Mouse (Mus musculus) stomach, postnatal 0 days (tissue): ENCODE results near the gene Nkx1-2. TPM values are rescaled to one million over a fixed set of nuclear protein-coding genes. Genes with fewer than 3 reads are reported as not detected.

Experiments used
- ATAC-seq: fragments of 200-750 bp; cut with Nextera tagmentation; 2 replicates; pipeline ENCODE4 v1.8.0; 2017; ENCODE audit not compliant: low FRiP score, low TSS enrichment
- DNase-seq: peaks from one replicate; pipeline ENCODE4 v3.0.0-alpha.2; 2016; ENCODE audit warnings: low spot score
- H3K27ac ChIP-seq: fragments of 300-500 bp; sonication (generic); replicated peaks from 2 replicates; pipeline ENCODE4 v1.5.1; 2014; ENCODE audit warnings: mild to moderate bottlenecking, control low read depth
- H3K27me3 ChIP-seq: fragments of 300-500 bp; sonication (generic); 2 replicates; pipeline ENCODE4 v1.6.1; 2014; ENCODE audit warnings: low read length; ENCODE audit not compliant: control insufficient read depth, insufficient read depth
- H3K36me3 ChIP-seq: fragments of 300-500 bp; sonication (generic); 2 replicates; pipeline ENCODE4 v1.6.1; 2014; ENCODE audit warnings: low read length, mixed read lengths; ENCODE audit not compliant: control insufficient read depth, insufficient read depth
- H3K4me1 ChIP-seq: fragments of 300-500 bp; sonication (generic); replicated peaks from 2 replicates; pipeline ENCODE4 v1.6.1; 2014; ENCODE audit warnings: antibody characterized with exemption; ENCODE audit not compliant: control insufficient read depth, insufficient read depth
- H3K4me2 ChIP-seq: fragments of 300-500 bp; sonication (generic); replicated peaks from 2 replicates; pipeline ENCODE4 v1.6.1; 2014; ENCODE audit warnings: low read depth, mild to moderate bottlenecking, control low read depth, moderate library complexity
- H3K4me3 ChIP-seq: fragments of 300-500 bp; sonication (generic); 2 replicates; pipeline ENCODE4 v1.5.1; 2014; ENCODE audit warnings: low read depth, low read length, control low read depth
- H3K9ac ChIP-seq: fragments of 300-500 bp; sonication (generic); 2 replicates; pipeline ENCODE4 v1.6.1; 2014; ENCODE audit warnings: mild to moderate bottlenecking, low read length, control low read depth, mixed read lengths
- H3K9me3 ChIP-seq: fragments of 300-500 bp; sonication (generic); 2 replicates; pipeline ENCODE4 v1.6.1; 2016; ENCODE audit warnings: low read length; ENCODE audit not compliant: control insufficient read depth
- CTCF ChIP-seq: IDR thresholded peaks from 2 replicates; pipeline ENCODE4 v1.5.1; 2016; ENCODE audit warnings: antibody characterized with exemption, low read depth, mild to moderate bottlenecking, moderate library complexity
- EP300 ChIP-seq: optimal IDR thresholded peaks from 2 replicates; pipeline ENCODE3; 2016; ENCODE audit warnings: antibody characterized with exemption
- WGBS: fragments of 180-500 bp; shearing (Covaris S2); extraction: QIAGEN DNeasy Blood & Tissue Kit; methylation state at CpG from one replicate; pipeline ENCODE4 v1.1.7; 2014; 5-methylcytosine and 5-hydroxymethylcytosine counted together
- polyA plus RNA-seq: library from polyadenylated mRNA; unstranded; fragments of >200 nt; fragmentation: Nextera tagmentation; extraction: Ambion mirVana; gene quantifications from 2 replicates; pipeline ENCODE4 v1.2.1, GENCODE M21; 2015

Gene Nkx1-2
- polyA plus RNA-seq, 1 experiment from 2014 or later, result not detected

DNA sequence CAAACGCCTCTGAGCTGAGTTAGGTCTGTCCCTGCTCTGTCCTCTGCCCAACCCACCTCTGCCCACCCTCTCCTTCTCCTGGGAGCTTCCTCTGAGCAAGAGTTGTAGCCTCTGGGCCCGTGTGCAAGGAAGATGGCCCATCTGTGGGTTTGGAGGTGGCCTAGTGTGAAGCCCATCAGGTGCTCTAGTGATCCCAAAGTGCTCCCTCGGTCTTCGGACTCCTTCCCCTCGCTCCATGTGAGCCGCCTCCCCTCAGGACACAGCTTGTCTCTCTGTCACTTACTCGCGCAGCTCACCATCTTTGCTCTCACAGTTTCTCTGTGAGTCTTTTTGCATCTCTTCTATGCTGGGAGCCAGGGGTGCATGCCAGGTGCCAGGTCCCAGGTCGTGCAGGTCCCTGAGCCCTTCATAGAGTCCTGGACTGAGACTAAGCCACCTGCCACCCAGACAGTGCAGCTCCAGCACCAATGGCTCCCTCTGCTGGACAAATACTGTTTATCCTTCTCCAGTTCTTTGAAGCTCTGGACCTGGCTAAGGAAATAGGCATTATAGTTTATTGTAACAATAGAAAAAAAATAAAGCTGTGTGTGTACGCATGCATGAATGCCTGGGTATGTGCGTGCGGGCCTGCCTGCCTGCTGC lies 39.1 kb upstream of the Nkx1-2 start:
- H3K27me3 ChIP-seq, result no peaks in the 10 kb centered on the region
- no peaks in the 10 kb centered on the region for H3K36me3 ChIP-seq
- DNase-seq (peak; percentile 41), ATAC-seq (peak; percentile 75)
- H3K4me1 ChIP-seq, result no peaks in the 10 kb centered on the region
- 58% methylated on average over 12 of the region's 12 CpGs for WGBS
- H3K9me3 ChIP-seq, result no peaks in the 10 kb centered on the region
- no peak for TF ChIP-seq EP300
- peak; percentile 90 for TF ChIP-seq CTCF
- no peak overlapping the region for H3K9ac ChIP-seq
- H3K4me2 ChIP-seq, result no peak overlapping the region
- no peak overlapping the region for H3K4me3 ChIP-seq
- H3K27ac ChIP-seq, result no peak overlapping the region

DNA sequence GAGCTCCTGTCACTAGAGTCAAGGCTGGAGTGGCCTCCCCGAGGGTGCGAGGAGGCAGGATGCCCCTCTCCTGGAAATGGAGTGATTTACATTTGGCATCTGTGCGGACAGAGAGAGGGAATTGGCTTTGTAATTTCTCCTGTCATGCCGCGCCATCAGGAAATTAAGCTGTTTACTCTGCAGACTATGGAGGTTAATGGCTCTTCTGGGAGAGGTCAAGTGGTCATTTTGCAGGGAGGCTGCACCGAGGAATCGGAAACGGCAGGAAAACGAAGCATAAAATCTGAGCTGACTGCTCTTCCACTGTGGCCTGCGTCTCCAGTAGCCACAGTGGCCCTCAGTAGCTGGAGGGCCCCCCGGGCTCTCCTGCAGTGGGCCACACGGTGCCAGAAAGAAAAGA lies 37.9 kb upstream of the Nkx1-2 start:
- WGBS, result 42% methylated on average over 12 of the region's 12 CpGs
- H3K9ac ChIP-seq, result 0 out of 2 replicates have a peak overlapping the region, but pooled peaks have one; percentile 13
- H3K4me3 ChIP-seq, result no peak overlapping the region
- H3K4me2 ChIP-seq, result no peak overlapping the region
- ATAC-seq, result no peak
- H3K36me3 ChIP-seq, result no peaks in the 10 kb centered on the region
- no peak overlapping the region for H3K27ac ChIP-seq
- DNase-seq, result no peak
- no peaks in the 10 kb centered on the region for H3K9me3 ChIP-seq
- no peaks in the 10 kb centered on the region for H3K27me3 ChIP-seq
- TF ChIP-seq EP300, result no peak
- no peak for TF ChIP-seq CTCF
- H3K4me1 ChIP-seq, result no peaks in the 10 kb centered on the region

DNA sequence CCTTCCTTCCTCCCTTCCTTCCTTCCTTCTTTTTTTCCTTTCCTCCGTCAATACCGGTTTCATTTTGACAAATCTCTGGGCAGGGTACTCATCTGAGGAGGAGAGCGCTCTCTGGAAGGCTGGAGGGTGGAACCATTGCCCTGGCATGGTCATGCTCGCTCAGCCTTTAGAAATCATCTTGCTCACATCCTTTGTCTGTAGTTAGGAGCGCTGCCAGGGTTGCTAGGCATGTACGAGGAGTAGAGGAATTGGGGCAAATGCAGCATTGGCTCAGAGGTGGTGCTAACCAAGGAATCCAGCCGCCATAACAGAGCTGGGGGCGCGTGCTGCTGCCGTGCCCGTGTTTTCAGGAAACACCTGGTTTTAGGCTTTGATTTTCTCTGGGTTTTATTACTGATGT lies 31.9 kb upstream of the Nkx1-2 start:
- no peak for ATAC-seq

DNA sequence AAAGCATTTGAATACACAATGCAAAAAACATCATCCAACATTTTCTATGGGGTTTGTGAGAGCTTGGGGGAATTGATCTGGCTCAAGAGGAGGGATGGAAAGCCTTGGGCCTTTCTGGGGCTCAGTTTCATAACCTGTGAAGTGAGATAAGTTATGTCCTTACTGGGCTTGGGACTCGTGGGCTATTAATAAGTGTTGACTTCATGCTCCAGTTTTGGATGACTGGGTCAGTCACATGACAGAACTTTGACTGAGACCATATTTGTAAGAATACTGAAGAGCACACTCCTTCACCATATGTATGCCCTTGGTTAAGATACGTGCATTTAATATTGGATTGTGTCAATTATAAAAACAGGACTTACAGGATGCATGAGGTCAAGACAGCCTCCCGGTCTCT lies 28.0 kb upstream of the Nkx1-2 start:
- Histone ChIP-seq H3K27me3 (no peaks in the 10 kb centered on the region), H3K27ac (no peak overlapping the region), H3K4me1 (no peaks in the 10 kb centered on the region), H3K4me3 (no peak overlapping the region), H3K9ac (no peak overlapping the region), H3K9me3 (no peaks in the 10 kb centered on the region), H3K4me2 (no peak overlapping the region), H3K36me3 (no peaks in the 10 kb centered on the region)
- no peak for DNase-seq
- WGBS, result 65% methylated on average over 3 of the region's 3 CpGs
- TF ChIP-seq EP300, result no peak
- no peak for ATAC-seq

More for the DNA sequence above, 31.9 kb upstream of the Nkx1-2 start:
- H3K4me3 ChIP-seq, result no peak overlapping the region
- no peak overlapping the region for H3K9ac ChIP-seq
- TF ChIP-seq EP300 (no peak), CTCF (no peak)
- 73% methylated on average over 11 of the region's 11 CpGs for WGBS
- H3K27me3 ChIP-seq, result no peaks in the 10 kb centered on the region
- no peaks in the 10 kb centered on the region for H3K4me1 ChIP-seq
- H3K36me3 ChIP-seq, result no peaks in the 10 kb centered on the region
- DNase-seq, result no peak
- no peak overlapping the region for H3K27ac ChIP-seq
- H3K9me3 ChIP-seq, result no peaks in the 10 kb centered on the region
- no peak overlapping the region for H3K4me2 ChIP-seq

DNA sequence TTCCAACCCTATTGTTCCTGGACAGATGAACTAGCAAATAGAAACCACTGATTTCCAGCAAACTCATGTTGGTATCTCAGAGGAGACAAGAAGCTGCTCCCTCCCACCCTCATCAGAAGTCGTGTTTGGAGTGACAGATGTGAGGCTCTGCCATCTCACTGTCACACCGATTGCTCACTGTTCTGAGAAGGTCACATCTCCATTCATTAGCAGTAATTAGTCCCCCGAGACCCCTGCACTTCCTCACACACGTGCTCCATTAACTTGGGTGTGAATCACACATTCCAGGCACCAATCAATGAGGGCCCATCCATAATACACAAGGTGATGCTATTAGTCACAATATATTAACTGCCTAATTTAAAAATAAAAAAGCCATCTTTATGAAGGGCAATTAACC lies 26.7 kb upstream of the Nkx1-2 start:
- 47% methylated on average over 4 of the region's 4 CpGs for WGBS
- no peak overlapping the region for H3K27ac ChIP-seq
- no peaks in the 10 kb centered on the region for H3K36me3 ChIP-seq
- no peak overlapping the region for H3K9ac ChIP-seq
- H3K4me1 ChIP-seq, result no peaks in the 10 kb centered on the region
- H3K4me2 ChIP-seq, result no peak overlapping the region
- no peak for TF ChIP-seq EP300
- TF ChIP-seq CTCF, result no peak
- no peak overlapping the region for H3K4me3 ChIP-seq
- no peaks in the 10 kb centered on the region for H3K9me3 ChIP-seq
- DNase-seq (no peak), ATAC-seq (no peak)
- H3K27me3 ChIP-seq, result no peaks in the 10 kb centered on the region

DNA sequence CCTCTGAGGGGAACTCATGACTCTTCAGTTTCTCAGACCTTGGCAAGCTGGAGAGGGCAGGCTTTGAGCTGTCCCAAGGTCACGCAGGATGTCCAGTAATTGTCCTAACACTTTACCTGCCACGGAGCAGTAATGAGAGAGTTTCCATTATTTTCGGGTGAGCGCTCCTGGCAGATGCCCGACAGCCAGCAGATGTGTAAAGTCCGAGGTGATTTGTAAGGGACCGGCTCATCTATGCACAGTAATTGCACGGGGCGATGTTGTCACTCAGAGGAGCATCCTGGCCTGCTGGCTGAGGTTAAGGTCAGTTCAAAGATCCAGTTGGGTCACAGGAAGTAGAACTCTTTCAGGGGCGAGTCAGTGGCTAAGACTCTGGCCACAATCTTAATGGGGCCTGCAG lies 24.7 kb upstream of the Nkx1-2 start:
- Histone ChIP-seq H3K9me3 (no peaks in the 10 kb centered on the region), H3K27me3 (no peaks in the 10 kb centered on the region), H3K36me3 (no peaks in the 10 kb centered on the region), H3K4me2 (no peak overlapping the region), H3K27ac (no peak overlapping the region), H3K4me3 (no peak overlapping the region), H3K4me1 (no peaks in the 10 kb centered on the region), H3K9ac (no peak overlapping the region)
- 81% methylated on average over 10 of the region's 10 CpGs for WGBS
- TF ChIP-seq EP300 (no peak), CTCF (no peak)
- DNase-seq, result no peak
- ATAC-seq, result no peak
